Mouse (Mus musculus) left cerebral cortex, postnatal 10 days (tissue): ENCODE results near the gene Vat1l. TPM values are rescaled to one million over a fixed set of nuclear protein-coding genes. Genes with fewer than 3 reads are reported as not detected.
A peak's percentile ranks its signal among the peaks of the same experiment; 100 is the strongest.

Experiments
- DNase-seq, 2 experiments: peaks; one replicate each; pipeline ENCODE4 v3.0.0; 2021 to 2022; ENCODE audit warnings: low spot score in 2 of 2, mixed read lengths in 1 of 2; ENCODE audit errors: extremely low spot score in 1 of 2
- intact Hi-C: fragments of 180-260 bp; cut with DNase I; formaldehyde crosslinking; loops from one replicate; pipeline ENCODE4 v1.15.1; 2025
- total RNA-seq, 2 experiments: library from RNA; stranded (reverse); gene quantifications; 2 replicates each; pipeline ENCODE4 v1.2.3; 2021

Gene Vat1l
- 10 to 100 TPM; 63.8 to 70.8 TPM for total RNA-seq

DNA sequence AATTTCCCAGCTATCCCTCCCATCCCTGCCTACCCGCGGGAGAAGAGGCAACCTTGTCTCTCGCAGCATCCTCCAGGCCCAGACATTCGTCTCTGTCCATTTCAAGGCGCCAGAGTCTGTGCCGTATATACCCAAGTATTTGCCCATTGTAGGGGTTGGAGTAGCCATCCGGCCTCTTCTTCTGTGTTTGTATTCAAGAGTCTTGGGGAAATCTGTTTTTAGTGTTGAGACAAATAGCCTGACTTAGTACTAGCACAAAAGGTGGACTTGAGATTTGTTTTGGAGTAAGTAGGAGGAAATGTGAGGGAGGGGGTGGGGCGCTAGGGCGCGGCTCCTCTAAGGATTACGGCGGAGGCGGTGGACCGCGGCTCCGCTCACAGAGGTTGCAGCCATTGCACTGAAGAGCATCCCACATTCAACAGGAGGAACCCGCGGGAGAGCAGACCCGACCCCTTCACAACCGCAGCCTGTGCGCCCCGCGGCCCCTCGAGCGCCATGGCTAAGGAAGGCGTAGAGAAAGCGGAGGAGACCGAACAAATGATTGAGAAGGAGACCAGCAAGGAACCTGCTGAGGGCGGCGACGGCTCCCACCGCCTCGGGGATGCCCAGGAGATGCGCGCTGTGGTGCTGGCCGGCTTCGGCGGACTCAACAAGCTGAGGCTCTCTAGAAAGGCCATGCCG, at the start of gene Vat1l:
Vat1l (plus strand) TSS at position 392 of the 681 bp plus-strand sequence.
- DNase-seq, result peak; percentile 31 to 45
- intact Hi-C loops, result no loop called here

DNA sequence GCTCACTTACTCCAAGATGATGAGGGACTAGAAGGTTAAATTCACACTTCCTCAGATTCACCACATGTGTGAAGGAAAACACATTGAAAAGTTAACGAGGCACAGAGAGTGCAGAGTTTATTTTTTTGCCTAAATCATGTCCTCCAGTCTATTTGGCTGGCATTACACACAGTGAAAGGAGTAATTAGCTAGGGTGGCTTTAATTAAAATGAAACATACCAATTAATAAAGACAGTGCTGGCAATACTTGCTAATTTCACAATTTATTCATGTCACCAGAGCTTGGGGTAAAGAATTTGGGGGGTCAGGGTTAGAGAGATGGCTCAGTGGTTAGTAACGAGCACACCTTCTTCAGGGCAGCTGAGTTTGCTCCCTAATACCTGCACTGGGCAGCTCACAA, 46.8 kb upstream of the Vat1l start:
- DNase-seq, result no peak
- intact Hi-C loops, result no loop called here

DNA sequence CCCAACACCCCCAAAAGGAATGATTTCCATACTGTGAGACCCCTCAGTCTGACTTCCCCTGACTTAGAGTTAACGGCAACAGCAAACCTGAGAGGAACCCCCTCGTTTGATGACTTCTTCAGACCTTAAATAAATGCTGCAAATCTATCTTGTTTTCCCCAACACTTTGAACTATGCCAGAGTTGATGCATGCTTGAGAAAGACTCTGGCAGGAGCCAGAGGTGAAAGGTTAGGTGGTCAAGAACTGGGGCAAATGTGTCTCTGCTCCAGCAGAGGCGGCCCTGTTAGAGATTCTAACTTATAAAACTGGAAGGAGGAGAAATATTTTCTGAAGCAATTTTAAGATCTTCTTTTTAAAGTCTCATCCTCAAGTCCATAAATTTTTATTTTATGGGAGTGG, 45.7 kb upstream of the Vat1l start:
- intact Hi-C loops, result no loop called here
- DNase-seq, result no peak

DNA sequence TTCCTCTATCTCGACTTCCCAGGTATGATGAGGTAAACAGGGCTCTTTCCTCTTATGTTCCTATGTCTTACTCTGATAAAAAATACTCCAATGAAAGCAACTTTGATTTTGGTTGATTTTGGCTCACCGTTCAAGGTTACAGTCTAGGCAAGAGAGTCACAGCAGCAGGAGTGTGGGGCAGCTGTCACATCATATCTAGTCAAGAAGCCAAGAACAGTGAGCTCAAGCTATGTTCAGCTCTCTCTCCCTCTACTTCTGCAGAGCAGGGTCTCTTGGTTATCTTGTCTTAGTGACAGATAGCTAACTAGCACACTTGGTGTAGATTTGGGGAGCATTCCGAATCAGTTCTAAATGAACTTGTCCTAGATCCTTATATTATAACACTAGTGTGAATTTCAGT, 41.5 kb upstream of the Vat1l start:
- intact Hi-C loops, result no loop called here
- no peak for DNase-seq

DNA sequence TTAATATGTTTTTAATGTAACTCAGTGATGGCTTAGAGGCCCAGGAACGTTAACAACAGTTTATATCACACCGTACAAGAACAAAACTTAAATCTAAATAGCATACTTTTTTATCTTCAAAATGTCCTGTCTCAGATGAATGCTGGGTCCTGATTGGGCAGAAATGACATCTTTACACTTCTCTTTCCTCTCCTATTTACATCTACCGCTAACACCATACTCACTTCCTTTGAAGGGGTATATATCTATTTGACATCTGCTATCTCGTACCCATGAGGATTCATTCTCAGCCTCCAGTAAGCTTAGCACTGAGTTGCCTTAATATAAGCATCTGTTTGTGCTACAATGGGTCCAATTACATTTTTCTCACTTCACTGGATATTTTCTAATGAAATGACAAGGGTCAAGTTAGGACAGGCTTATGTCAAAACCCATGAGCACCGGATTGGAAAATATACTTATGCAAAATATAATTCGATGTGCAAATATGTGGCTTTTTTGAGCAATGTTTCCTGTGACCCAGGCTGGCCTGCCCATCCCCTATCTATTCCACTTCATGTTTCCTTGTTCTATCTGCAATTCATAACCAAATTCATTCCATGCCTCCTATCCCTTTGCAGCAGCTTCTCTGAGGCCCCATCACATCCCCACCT, 40.8 kb upstream of the Vat1l start:
- no peak for DNase-seq
- intact Hi-C loops, result no loop called here

DNA sequence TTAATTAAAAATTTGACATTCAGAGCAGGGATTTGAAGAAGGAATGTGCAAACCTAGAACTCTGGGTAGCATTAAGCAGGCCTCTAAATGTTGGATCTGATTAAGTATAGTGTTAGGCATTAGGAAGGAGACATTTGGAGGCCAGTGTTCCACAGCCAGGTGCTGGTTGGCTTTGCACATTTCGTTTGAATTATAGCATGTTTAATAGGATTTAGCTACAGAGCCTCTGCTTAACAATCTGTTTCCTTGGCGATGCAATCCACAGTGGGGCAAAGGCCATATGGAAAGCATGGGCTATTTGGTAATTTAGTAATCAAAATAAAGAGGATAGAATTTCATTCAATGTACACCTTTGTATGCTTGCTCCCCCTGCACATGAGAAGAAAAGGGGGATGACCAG, 39.7 kb upstream of the Vat1l start:
- intact Hi-C loops, result no loop called here
- no peak for DNase-seq

DNA sequence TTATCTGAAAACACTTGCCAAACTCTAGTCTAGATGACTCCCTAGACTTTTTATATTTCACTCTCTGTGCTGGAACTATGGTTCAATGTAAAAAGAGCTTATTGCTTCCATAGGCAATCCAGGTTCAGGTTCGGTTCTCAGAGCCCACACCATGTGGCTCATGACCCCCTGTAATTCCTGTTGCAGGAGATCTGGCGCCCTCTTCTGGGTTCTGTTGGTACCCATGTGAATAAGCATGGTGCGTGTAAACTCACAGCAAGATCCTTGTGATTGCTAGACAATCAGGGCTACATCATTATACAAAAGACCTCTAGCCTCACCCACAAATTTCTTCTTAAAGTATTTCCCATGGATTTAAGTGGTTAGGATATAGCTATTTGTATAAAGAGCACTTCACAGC, 28.7 kb upstream of the Vat1l start:
- no peak for DNase-seq

DNA sequence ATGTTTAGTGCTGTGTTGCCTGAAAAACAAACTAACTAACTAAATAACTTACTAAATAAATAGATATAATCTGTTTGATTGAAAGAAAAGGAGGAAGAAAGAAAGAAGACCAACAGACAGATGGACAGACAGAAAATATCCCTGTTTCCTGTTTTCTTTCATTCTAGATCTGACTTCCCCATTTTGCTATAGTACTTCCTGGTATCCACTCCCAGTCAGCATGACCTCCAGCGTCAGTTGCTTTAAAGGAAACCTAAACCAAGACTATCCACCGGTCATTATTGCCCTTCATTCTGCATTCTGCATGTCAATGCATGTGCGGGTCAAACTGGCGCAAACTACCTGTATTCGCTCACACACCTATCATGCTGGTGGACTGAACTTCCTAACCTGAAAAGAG, 12.1 kb upstream of the Vat1l start:
- intact Hi-C loops, result no loop called here
- no peak for DNase-seq

More for the DNA sequence above, 28.7 kb upstream of the Vat1l start:
- intact Hi-C loops, result no loop called here

DNA sequence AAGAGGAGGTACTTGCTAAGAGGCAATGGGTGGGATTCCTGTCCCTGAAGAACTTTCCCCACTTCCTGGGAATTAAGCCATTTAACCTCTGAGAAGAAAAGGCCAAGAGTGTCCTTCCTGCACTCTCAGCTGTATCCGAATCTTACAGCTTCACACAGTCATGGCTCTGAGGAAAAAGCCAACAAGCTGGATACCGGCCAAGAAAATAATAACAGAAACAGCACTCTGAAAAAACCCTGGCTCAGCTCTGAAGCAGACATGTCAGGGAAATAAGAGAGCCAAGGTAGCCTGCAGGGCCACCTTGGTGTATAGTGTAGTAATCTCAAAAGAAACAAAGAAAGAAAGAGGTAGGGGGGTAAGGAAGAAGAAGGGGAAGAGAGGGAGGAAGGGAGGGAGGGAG, 6.4 kb upstream of the Vat1l start:
- no peak for DNase-seq

DNA sequence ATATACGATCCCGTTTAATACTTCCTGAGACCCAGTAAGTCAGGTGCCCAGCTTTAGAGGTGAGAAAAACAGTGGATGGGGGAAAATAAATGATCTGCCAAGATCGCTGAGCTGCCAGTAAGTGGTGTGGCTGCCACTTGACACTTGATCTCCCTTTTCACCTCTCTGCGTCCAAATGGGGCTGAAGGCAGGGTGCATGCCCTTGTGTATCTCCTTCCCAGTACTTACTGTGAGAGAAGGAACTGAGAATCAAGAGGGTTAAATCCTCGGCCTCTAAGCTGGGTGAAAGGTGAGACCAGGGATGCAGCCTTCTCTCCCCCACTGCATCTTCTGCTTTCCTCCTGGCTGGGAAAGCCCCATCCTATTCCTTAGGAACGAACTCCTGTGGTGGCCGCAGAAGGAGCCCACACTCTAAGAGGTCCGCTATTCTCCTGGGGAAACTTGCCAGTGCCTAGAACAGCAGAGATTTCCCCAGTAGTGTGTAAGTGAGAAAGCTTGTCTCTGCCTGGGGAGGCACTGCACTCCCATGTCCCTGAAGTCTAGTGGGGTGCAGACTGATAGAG, 1.1 kb downstream of the Vat1l start:
- intact Hi-C loops, result no loop called here
- no peak for DNase-seq

More for the DNA sequence above, 6.4 kb upstream of the Vat1l start:
- intact Hi-C loops, result no loop called here

DNA sequence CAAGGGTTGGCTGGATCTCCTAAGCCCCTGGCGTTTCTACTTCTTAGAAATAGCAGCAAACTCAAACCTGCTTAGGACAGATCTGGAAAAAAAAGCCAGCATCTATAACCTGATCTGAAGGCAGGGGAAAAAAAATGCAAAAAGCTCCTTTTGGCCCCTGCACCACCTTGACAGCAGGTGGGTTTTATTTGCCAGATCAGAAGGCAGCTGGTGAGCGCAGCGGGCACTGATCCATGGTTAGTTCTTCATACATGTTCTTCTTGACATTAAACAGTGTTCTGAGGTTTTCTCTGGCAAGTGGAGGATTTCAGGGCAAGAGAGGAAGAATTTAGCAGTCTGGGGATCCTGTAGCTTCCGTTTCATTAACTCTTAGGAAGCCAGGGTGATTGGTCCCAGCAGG, 1.6 kb downstream of the Vat1l start:
- intact Hi-C loops, result no loop called here
- no peak for DNase-seq

DNA sequence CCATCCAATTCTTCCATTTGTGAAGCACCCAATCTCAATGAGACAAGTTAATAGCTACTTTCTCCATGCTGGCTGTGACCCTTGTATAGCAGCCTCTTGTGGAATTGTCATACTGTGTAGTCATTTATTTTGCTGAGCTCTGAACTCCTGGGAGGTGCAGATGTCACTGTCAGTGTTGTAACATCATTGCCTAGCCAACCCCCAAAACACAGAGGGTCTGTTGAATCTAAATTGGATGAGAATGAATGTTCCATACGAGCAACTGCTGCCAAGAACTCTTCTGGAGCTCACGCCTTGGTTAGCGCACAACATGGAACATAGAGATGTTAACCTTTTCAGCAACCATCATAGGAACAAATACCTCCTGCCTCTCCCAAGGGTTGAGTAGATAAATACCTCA, 15.4 kb downstream of the Vat1l start:
- no peak for DNase-seq
- intact Hi-C loops, result no loop called here

DNA sequence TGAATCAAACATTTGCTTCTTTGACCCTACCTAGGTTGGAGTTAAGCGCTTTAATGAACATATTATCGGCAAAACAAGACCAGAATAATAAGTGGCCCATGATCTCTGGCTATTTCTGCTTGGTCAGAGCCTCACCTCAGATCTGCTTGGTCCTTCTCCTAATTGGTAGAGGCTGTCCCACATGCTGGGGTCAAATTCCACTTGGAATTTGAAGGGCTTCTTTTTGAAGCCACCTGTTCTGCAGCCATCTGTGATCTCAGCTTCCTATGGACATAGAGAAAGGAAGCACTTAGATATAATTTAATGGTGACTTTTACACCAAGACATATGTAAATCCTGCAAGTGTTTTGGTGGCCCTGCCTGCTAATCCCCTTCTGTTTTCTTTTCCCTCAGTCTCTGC, 16.6 kb downstream of the Vat1l start:
- no peak for DNase-seq
- intact Hi-C loops, result no loop called here

DNA sequence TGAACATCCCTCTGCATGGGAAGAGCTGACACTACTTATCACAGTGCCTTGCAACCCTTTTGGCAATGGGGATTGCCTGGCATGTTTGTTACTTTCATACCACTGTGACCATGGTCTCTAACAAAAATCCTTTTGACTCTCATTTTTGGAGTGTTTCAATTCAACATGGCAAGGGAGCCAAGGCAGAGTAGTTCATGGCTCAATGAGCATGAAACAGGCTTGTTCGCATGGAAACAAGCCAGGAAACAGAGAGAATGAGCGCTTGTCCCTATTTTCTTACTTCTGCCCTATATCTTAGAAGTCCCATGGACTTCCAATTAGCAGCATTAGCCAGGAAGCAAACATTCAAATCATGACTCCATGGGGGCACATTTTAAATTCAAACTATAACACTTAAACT, 18.6 kb downstream of the Vat1l start:
- intact Hi-C loops, result no loop called here
- DNase-seq, result peak in 1 of 2 experiments; percentile 10

DNA sequence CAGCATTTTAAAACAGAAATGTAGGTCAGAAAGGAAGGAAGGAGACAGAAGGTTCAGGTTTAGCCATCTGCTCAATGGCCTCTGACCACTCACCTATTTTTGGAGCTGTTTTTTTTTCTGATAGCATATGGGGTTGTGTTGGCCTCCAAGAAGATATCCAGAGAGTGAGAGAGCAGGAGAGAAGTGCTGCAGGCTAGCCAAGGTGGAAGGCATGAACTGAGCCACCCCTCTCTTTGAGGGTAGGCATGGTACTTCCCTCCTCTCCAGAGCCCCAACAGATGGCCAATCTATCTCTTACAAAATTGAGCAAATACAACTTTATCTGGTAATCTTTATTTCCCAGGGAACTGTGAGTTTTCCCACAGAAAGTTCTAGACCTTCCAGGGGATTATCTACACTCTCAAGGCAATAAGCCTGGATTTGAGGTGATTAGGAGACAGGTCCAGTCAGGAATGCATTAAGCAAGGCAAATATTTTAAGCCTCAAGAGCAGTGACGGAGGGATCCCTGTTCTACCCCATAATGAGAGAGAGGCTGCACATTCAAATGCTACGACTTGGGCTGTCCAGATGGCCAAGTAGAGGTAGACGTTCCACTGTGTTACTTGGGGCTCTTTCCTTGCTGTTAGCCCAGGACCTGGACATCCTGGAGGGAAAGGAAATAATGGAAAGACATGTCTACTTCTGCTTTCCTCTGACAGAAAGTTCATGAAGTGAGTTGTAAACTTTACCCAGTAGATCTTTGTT, 46.1 kb downstream of the Vat1l start:
- intact Hi-C loops, result no loop called here
- no peak for DNase-seq

DNA sequence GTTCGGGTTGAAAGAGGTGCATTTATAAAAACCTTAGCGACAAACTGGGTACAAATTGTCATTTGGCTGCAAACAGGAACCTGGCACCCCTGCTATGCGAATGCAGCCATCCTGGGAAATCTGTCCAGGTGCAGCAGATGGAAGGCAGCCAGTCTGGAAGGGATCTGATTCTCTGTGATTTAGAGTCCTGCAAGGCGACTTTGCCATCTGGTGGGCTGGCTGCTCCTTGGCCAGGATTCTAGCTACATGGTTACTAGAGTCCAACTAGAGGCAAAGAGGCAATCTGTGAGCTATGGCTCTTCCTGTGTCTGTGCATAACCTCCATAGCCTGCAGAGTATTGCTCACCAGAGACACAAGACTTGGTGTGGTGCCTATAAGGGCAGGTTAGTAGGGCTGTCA, 53.3 kb downstream of the Vat1l start:
- intact Hi-C loops, result no loop called here
- DNase-seq, result no peak

DNA sequence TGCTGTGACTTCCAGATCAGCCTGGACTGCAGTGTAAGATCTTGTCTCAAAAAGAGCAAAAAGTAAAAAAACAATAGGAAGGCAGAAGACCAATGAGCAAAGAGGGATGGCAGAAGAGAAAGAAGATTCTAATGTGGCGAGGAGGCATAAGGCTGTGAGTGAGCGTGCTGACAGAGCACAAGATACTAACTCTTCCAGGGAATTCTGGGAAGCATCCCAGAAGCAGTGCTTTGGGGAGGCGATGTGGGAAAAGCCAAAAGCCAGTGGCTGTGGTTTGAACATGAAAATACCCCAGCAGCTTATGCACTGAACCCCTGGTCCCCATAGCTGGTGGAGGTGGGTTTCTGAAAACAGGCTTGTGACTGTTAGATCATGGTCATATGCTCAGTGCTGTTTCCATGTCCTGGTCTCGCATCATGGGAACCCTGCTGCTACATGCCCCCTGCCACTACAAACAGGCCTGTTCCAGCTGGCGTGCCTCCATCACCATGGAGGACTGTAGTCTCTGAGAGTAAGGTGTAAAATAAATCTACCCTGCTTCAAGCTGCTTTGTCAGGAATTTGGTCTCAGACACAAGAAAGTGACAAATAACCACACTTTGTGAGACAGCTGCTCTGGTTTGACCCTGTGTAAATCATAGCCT, 54.4 kb downstream of the Vat1l start:
- peak in 1 of 2 experiments; percentile 29 for DNase-seq
- intact Hi-C loops, result no loop called here

DNA sequence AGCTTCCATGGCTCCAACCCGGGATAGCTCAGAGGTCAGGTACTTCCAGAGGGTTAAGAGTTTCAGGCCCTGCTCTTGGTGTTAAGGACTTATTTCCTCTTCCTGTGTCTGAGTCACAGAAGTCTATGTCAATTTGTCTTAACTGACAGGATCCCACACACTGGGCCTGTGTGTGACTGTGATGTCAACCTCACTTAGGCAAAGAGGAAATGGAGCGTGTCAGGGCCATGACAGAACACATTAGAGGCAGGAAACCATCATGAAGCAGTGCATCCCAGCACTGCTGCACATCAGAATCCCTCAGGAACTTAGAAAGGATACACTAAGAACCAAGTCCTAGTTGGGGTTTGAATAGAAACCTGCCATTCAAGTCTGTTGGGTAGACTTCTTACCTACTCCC, 56.9 kb downstream of the Vat1l start:
- no peak for DNase-seq
- intact Hi-C loops, result no loop called here

DNA sequence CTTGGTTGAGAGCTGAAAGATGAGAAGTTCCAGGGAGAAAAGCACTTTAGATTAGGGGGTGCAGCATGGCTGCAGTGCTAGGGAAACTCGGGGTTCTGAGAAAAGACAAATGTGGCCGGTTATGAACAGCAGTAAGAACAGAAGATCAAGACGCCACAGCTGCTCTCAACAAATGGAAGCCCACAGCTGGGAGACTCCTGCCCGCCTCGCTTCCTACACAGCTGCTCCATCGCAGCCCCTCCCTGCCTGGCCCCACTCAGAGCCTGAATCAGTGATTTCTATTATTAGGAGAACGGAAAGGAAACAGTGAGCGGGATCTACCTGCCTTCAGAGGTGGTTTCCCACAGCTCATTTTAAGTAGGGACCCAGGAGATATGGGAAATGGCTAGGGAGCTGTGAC, 69.1 kb downstream of the Vat1l start:
- intact Hi-C loops, result loop anchor here (10.0 kb wide), 1 partner anchor 190 kb away; no protein-coding TSS in a partner anchor
- no peak for DNase-seq
